Mouse (Mus musculus) forebrain, embryonic 16.5 days (tissue): ENCODE data around the gene Hoxd8. TPM values are rescaled to one million over a fixed set of nuclear protein-coding genes. Genes with fewer than 3 reads are reported as not detected.

Experiments
- ATAC-seq: fragments of 200-750 bp; cut with Nextera tagmentation; 2 replicates; pipeline ENCODE4 v1.8.0; 2017; ENCODE audit warnings: mild to moderate bottlenecking, moderate library complexity
- H3K27ac ChIP-seq: fragments of 300-500 bp; sonication (generic); 2 replicates; pipeline ENCODE4 v1.5.1; 2014; ENCODE audit warnings: low read length, control low read depth
- H3K27me3 ChIP-seq: fragments of 300-500 bp; sonication (generic); replicated peaks from 2 replicates; pipeline ENCODE4 v1.6.1; 2014; ENCODE audit warnings: low read length; ENCODE audit not compliant: control insufficient read depth, insufficient read depth
- H3K36me3 ChIP-seq: fragments of 300-500 bp; sonication (generic); 2 replicates; pipeline ENCODE4 v1.6.1; 2014; ENCODE audit not compliant: control insufficient read depth, insufficient read depth
- H3K4me1 ChIP-seq: fragments of 300-500 bp; sonication (generic); replicated peaks from 2 replicates; pipeline ENCODE4 v1.6.1; 2014; ENCODE audit warnings: low read length; ENCODE audit not compliant: control insufficient read depth, insufficient read depth
- H3K4me2 ChIP-seq: fragments of 300-500 bp; sonication (generic); 2 replicates; pipeline ENCODE4 v1.6.1; 2014; ENCODE audit warnings: mild to moderate bottlenecking, low read length, control low read depth
- H3K4me3 ChIP-seq: fragments of 300-500 bp; sonication (generic); replicated peaks from 2 replicates; pipeline ENCODE4 v1.5.1; 2014; ENCODE audit warnings: mild to moderate bottlenecking, low read length, control low read depth
- H3K9ac ChIP-seq: fragments of 300-500 bp; sonication (generic); replicated peaks from 2 replicates; pipeline ENCODE4 v1.6.1; 2014; ENCODE audit warnings: low read depth, low read length, control low read depth
- H3K9me3 ChIP-seq: fragments of 300-500 bp; sonication (generic); 2 replicates; pipeline ENCODE4 v1.6.1; 2016; ENCODE audit warnings: low read length; ENCODE audit not compliant: control insufficient read depth
- WGBS: fragments of 180-500 bp; shearing (Covaris S2); extraction: QIAGEN DNeasy Blood & Tissue Kit; methylation state at CpG from one replicate; pipeline ENCODE4 v1.1.7; 2014; 5-methylcytosine and 5-hydroxymethylcytosine counted together
- polyA plus RNA-seq: library from polyadenylated mRNA; unstranded; fragments of >200 nt; fragmentation: Nextera tagmentation; extraction: Ambion mirVana; gene quantifications from 2 replicates; pipeline ENCODE4 v1.2.1, GENCODE M21; 2015

Hoxd8 gene
- polyA plus RNA-seq, 1 experiment from 2014 or later, result not detected

DNA sequence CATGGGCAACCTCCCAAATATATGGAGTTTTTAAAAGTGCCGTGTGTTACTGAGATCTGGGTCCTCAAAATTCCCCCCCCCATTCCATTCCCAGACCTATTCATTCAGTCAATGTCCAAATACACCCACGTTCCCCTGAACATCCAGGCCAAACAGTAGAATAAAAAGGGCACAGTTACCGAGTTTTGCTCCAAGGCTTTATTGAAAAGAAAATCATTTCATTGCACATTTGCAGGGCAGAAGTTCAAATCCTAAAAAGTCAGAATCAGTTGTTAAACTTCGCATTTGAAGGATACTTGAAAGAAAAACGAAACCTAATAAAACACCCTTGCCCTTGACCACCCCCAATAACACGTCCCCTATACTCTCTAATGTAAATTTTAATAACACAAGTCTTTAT is 1.6 kb upstream of the Hoxd8 start:
- Histone ChIP-seq H3K27me3 (peaks cover 83% of the 10 kb centered on the region), H3K4me1 (peaks cover 20% of the 10 kb centered on the region), H3K9me3 (no peaks in the 10 kb centered on the region), H3K36me3 (no peaks in the 10 kb centered on the region), H3K27ac (no peak overlapping the region), H3K4me3 (no peak overlapping the region), H3K4me2 (no peak overlapping the region), H3K9ac (no peak overlapping the region)
- no peak for ATAC-seq
- 9% methylated on average over 6 of the region's 6 CpGs for WGBS

DNA sequence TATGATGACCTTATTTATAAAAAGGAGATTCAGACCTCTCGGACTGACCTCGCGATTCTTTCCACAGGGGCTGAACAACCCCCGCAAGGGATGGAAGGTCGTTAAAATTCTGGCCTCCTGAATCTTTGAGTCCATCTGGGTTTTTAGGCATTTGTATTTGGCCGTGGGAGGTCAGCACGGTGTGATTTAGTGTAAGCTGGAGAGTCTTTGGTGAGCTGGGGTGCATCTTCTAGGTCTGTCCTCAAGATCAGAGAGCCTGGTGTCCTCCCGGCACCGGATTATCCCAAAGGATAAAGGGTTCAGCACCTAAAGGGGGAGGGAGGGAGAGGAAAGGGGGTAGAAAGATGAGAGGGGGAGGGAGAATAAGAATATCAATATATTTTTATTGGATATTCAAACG is 1.1 kb upstream of the Hoxd8 start:
- WGBS, result 3% methylated on average over 10 of the region's 10 CpGs
- no peak overlapping the region for H3K4me2 ChIP-seq
- no peak overlapping the region for H3K27ac ChIP-seq
- H3K36me3 ChIP-seq, result no peaks in the 10 kb centered on the region
- peaks cover 16% of the 10 kb centered on the region for H3K4me1 ChIP-seq
- H3K9ac ChIP-seq, result no peak overlapping the region
- H3K4me3 ChIP-seq, result no peak overlapping the region
- no peak for ATAC-seq
- H3K27me3 ChIP-seq, result peaks cover 86% of the 10 kb centered on the region
- H3K9me3 ChIP-seq, result no peaks in the 10 kb centered on the region

DNA sequence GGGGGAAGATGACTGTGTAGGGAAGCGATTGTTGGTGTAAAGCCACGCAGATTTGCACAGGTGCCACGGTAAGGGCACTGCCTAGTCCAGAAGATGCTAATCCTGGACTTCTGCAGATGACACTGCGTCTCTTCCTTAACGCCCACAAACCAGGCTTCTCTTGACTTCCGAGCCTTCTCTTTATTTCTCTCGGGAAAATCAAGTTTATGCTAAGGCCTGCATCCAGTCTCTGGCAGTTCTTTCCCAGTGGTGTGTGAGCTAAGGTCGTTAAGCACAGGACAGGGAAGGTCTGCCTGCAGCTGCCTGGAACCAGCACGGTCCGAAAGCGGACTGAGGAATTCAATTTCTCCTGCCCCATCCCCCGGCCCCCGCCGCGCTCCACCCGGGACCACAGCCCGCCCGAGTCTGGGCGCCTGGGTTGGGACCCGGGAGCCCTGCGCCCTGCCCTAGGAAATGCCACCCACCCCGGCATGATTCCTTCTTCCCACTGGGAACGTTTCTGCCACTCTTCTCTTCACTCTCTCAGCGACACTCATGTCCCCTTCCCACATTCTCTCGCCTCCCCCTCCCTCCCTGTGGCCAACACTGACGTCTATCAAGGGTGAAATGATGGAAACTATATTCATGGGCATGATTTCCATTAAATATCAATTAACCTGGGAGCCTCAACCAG is 559 bp upstream of the Hoxd8 start:
- Histone ChIP-seq H3K27me3 (peaks cover 86% of the 10 kb centered on the region), H3K27ac (no peak overlapping the region), H3K36me3 (no peaks in the 10 kb centered on the region), H3K9ac (no peak overlapping the region), H3K9me3 (no peaks in the 10 kb centered on the region), H3K4me3 (no peak overlapping the region), H3K4me2 (no peak overlapping the region), H3K4me1 (peaks cover 13% of the 10 kb centered on the region)
- WGBS, result 1% methylated on average over 26 of the region's 26 CpGs
- ATAC-seq, result no peak

DNA sequence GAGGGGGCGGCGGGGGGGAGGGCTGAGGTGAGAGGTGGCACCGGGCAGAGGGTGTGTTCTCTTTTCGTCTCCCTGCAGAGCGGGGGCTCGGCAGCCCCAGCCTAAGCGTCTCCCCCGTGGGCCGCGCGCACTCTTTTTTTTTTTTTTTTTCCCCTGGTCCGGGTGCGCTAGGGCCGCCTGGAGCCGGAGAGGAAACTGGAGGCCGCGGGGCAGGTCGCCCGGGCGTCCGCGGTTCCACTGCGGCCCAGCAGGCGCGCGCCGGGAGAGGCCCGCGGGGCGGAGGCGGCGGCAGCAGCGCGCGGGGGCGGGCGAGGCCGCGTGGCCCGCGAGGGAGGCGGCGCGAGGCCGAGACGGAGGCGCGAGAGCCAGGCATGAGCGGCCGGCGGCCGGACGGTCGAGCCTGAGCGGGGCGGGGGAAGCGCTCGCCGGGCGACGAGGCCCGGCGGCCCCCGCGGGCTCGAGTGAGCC is 618 bp downstream of the Hoxd8 start:
- Histone ChIP-seq H3K4me1 (peaks cover 13% of the 10 kb centered on the region), H3K9me3 (no peaks in the 10 kb centered on the region), H3K27me3 (peaks cover 86% of the 10 kb centered on the region), H3K4me2 (peak overlapping the region; percentile 37), H3K4me3 (peak overlapping the region; percentile 31), H3K27ac (no peak overlapping the region), H3K36me3 (no peaks in the 10 kb centered on the region), H3K9ac (no peak overlapping the region)
- no peak for ATAC-seq
- under 1% methylated on average over 40 of the region's 66 CpGs for WGBS

DNA sequence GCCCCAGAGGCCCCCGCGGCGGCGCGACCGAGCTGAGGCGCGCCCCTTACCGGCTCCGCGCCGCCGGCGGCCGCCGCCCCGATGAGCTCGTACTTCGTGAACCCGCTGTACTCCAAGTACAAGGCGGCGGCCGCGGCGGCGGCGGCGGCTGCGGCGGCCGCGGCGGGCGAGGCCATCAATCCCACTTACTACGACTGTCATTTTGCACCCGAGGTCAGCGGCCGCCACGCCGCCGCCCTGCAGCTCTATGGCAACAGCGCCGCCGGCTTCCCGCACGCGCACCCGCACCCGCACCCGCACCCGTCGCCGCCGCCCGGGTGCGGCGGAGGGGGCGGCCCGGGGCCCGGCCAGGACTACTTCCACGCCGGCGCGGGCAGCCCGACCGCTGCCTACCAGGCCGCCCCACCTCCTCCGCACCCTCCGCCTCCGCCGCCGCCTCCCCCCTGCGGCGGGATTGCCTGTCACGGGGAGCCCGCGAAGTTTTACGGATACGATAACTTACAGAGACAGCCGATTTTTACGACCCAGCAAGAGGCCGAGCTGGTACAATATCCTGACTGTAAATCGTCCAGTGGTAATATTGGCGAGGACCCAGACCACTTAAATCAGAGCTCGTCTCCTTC is 1.2 kb downstream of the Hoxd8 start:
- Histone ChIP-seq H3K4me3 (peak overlapping the region; percentile 31), H3K4me1 (peaks cover 13% of the 10 kb centered on the region), H3K9me3 (no peaks in the 10 kb centered on the region), H3K4me2 (peak overlapping the region; percentile 37), H3K9ac (no peak overlapping the region), H3K27ac (no peak overlapping the region), H3K27me3 (peaks cover 86% of the 10 kb centered on the region), H3K36me3 (no peaks in the 10 kb centered on the region)
- ATAC-seq, result no peak
- WGBS, result under 1% methylated on average over 74 of the region's 85 CpGs

DNA sequence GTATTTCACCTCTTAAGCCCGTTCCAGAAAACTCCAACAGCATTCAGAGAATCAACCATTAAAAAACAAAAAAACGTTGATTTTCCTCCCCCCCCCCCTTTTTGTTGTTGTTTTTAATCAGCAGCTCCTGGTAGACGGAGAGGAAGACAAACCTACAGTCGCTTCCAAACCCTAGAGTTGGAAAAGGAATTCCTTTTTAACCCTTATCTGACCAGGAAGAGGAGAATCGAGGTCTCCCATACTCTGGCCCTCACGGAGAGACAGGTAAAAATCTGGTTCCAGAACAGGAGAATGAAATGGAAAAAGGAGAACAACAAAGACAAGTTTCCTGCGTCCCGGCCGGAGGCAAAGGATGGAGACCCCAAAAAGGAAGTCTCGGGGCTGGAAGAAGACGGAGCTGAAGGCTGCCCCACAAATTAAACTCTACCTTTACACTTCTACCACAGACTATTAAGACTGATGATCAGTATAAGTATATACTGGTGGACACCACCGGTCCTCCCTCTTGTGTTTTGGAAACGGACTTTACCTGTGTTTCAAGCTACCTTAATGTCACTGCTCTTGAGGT is 2.1 kb downstream of the Hoxd8 start:
- Histone ChIP-seq H3K27me3 (peaks cover 84% of the 10 kb centered on the region), H3K4me1 (peaks cover 13% of the 10 kb centered on the region), H3K9me3 (no peaks in the 10 kb centered on the region), H3K27ac (no peak overlapping the region), H3K9ac (no peak overlapping the region), H3K4me2 (no peak overlapping the region), H3K36me3 (no peaks in the 10 kb centered on the region), H3K4me3 (no peak overlapping the region)
- WGBS, result 3% methylated on average over 13 of the region's 13 CpGs
- ATAC-seq, result no peak

DNA sequence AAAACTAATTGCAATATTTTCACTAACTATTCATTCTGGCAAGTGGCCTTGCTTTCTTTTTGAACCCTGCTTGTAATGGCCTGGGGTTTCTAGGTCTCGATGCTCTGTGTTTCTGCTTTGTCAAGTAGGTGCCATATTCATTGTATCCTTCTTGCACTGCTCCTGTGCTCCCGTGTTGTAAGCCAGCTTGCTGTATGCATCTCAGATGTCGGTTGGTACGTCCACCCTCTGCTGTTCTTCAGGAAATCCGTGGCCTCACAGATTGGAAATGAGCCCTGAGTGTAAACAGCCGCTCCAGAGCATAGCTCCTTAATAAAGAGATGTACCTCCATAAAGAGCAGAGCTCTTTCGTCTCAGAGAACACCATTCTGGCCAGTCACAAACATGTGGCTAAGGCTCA is 3.2 kb downstream of the Hoxd8 start:
- Histone ChIP-seq H3K27ac (no peak overlapping the region), H3K9ac (no peak overlapping the region), H3K27me3 (peaks cover 87% of the 10 kb centered on the region), H3K4me3 (no peak overlapping the region), H3K4me1 (peaks cover 17% of the 10 kb centered on the region), H3K36me3 (no peaks in the 10 kb centered on the region), H3K9me3 (no peaks in the 10 kb centered on the region), H3K4me2 (no peak overlapping the region)
- 5% methylated on average over 7 of the region's 7 CpGs for WGBS
- ATAC-seq, result no peak

DNA sequence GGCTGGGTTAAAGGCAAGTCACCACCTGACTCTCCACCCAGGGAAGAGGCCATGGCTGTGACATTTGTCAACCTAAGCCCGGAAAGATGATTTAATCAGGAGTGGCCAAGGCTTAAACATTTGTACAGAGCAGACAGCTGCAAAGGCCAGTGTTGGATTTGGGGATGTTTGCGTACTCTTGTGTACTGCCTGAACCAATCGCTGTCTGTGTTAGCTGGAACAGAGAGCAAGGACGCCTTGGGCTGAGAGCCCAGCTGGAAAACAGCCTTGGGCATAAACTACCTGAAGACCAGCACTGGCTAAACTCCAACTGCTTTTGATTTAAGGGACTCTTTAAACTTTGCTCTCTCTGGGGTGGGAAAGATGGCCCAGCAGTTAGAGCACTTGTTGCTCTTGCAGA is 4.3 kb downstream of the Hoxd8 start:
- H3K36me3 ChIP-seq, result no peaks in the 10 kb centered on the region
- 2% methylated on average over 4 of the region's 4 CpGs for WGBS

DNA sequence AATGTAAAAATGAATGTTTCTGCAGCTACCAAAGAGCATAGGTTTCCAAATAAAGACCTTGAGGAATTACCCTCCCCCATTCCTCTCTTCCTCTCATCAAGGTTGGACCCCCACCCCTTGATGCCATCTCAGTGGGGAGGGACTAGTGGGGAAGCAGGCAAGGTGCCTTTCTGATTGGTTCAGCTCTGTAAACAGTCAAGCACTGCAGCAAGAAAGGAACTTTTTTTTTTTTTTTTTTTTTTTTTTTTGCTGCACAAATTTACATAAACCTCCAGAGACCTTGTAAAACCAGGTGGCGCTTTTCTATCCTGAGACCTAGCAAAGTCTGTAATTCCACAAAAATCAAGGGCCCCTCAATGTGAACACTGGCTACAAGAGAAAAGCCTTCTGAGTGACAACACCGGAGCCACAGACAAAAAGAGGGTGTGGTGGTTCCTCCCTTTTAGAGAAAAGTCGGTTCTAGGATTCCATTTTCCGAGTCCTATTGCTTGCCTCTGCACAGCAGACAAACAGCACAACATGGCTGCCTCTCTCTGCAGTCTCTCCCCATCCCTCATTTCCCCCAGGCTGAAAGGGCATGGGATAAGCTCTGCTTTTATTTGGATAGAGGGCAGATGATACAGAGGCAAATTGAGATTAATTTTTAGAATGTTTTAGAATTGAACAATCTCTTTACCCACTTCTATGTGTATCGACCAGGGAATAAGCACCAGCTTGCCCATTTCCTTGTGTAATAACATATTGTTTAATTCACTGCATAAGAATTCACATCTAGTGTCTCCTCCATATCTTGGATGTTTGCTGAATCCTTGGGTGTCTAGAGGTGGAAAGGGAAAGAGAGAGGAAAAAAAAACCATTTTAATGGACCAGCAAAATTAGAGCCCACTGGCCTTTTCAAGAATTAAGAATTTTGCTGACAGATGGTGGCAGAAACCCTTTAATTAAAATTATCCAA is 5.3 kb downstream of the Hoxd8 start:
- H3K9me3 ChIP-seq, result no peaks in the 10 kb centered on the region
- WGBS, result 4% methylated on average over 5 of the region's 5 CpGs
- no peak overlapping the region for H3K27ac ChIP-seq
- peaks cover 82% of the 10 kb centered on the region for H3K27me3 ChIP-seq
- H3K4me3 ChIP-seq, result no peak overlapping the region
- H3K9ac ChIP-seq, result no peak overlapping the region
- H3K4me2 ChIP-seq, result no peak overlapping the region
- H3K4me1 ChIP-seq, result peaks cover 15% of the 10 kb centered on the region
- no peak for ATAC-seq
- no peaks in the 10 kb centered on the region for H3K36me3 ChIP-seq

More for the DNA sequence above, 4.3 kb downstream of the Hoxd8 start:
- no peaks in the 10 kb centered on the region for H3K9me3 ChIP-seq
- ATAC-seq, result no peak
- H3K4me2 ChIP-seq, result no peak overlapping the region
- no peak overlapping the region for H3K27ac ChIP-seq
- H3K9ac ChIP-seq, result no peak overlapping the region
- H3K27me3 ChIP-seq, result peaks cover 87% of the 10 kb centered on the region
- H3K4me1 ChIP-seq, result peaks cover 17% of the 10 kb centered on the region
- H3K4me3 ChIP-seq, result no peak overlapping the region
